Mouse (Mus musculus) liver, embryonic 14.5 days (tissue): ENCODE measurements at regions not wholly inside any gene's neighbourhood (a gene's known extent, or its start where the extent isn't known, plus 50 kb on each side); places are given as distances from the start of the nearest gene placed in this dataset.

Experiments used
- CTCF ChIP-seq: IDR thresholded peaks from 2 replicates; pipeline ENCODE4 v1.5.1; 2016; ENCODE audit warnings: antibody characterized with exemption, low read depth, control low read depth
- EP300 ChIP-seq: IDR thresholded peaks from 2 replicates; pipeline ENCODE4 v1.6.1; 2016; ENCODE audit warnings: antibody characterized with exemption, low read depth

- TF ChIP-seq CTCF (no peak), EP300 (no peak)
Measured at GRCm38 (mm10) chr9:91654071-91654470, 288.5 kb upstream of the Zic1 start.
